Mouse (Mus musculus) kidney, adult 2 months (tissue): ENCODE data around the gene Dmd.

ENCODE experiments used
- CTCF ChIP-seq: fragments of 200-500 bp; conservative IDR thresholded peaks from 2 replicates; pipeline ENCODE4 v1.5.1; 2011; ENCODE audit warnings: low read depth, mild to moderate bottlenecking, control low read depth, low read length, moderate library complexity, mixed read lengths; ENCODE audit not compliant: insufficient read depth, insufficient read length
- POLR2A ChIP-seq: fragments of 200-500 bp; IDR thresholded peaks from one replicate; pipeline ENCODE4 v1.6.1; 2011; ENCODE audit warnings: low read depth, low read length, control low read depth

GRCm38 (mm10) chrX:84960972-84961371, 2012.3 kb downstream of the Dmd start:
- no peak for TF ChIP-seq CTCF
- no peak for TF ChIP-seq POLR2A
